Mouse (Mus musculus) testis, adult 2 months (tissue): ENCODE data around the gene Tbc1d23.

Experiments
- CTCF ChIP-seq: fragments of 200-500 bp; IDR thresholded peaks from 2 replicates; pipeline ENCODE4 v1.5.1; 2012; ENCODE audit warnings: low read depth, mild to moderate bottlenecking, inconsistent platforms, low read length, moderate library complexity; ENCODE audit not compliant: control insufficient read depth, insufficient read depth, insufficient replicate concordance
- POLR2A ChIP-seq: fragments of 200-500 bp; IDR thresholded peaks from 2 replicates; pipeline ENCODE4 v1.6.1; 2012; ENCODE audit warnings: low read depth, mild to moderate bottlenecking, inconsistent platforms, low read length, moderate library complexity; ENCODE audit not compliant: control insufficient read depth

GRCm38 (mm10) chr16:57197281-57197680, 34.0 kb downstream of the Tbc1d23 start:
- TF ChIP-seq POLR2A (no peak), CTCF (no peak)
